Mouse (Mus musculus): ENCODE results near the gene Xlr4b. TPM values are rescaled to one million over a fixed set of nuclear protein-coding genes. Genes with fewer than 3 reads are reported as not detected.

Xlr4b gene
- total RNA-seq (2023), result 10 to 100 TPM; 21.7 to 36.8 TPM

DNA sequence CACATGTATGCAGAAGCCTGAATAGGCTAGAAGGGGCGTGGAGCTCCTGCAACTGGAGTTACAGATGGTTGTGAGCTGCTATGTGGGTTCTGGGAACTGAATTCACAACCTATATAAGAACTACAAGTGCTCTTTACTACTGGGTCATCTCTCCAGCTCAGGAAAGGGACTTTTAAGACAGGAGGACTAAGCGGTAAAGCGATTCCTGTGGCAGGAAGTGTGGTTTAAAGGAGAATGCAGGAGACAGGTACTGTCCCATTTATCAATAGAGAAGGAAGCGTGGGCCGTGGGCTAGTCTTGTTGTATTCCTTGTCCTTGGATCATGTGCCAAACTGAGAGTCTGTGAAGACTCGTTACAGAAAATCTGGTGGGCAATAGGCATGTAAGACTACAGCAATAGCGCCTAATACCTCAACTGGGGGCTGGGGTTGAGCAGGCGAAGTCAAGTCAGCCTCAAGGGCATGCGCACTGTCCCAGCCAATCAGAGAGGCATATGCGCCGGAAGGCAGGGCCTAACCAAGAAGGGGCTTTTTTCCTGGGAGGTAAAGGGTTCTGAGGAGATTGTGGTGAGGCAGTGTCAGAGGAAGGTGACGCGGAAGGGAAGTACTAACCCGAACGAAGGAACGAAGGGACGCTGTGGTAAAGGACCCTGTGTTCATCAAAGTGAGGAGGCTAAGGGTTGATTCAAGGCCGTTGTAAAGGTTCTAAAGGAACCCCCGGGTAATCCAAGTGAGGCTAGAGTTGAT lies at the start of gene Xlr4b:
Gene Xlr4b, plus strand, starts transcription at position 515 of the 746 bp plus-strand sequence.

DNA sequence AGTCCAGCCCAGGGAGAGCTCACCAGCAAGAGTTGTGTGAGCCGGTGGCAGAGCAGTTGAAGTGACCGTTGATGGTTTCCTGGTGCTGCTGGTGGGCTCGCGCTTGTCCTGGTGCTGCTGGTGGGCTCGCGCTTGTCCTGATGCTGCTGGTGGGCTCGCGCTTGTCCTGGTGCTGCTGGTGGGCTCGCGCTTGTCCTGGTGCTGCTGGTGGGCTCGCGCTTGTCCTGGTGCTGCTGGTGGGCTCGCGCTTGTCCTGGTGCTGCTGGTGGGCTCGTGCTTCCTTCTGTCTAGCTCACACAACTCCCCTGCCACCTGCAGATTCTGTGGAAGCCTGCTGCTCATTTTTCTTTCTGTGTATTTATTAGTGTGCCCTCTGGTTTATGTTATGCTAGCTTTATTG lies 37.2 kb upstream of the Xlr4b start, which contains the start of gene Spin2d:
Gene Spin2d, minus strand, starts transcription at position 101 of the 400 bp plus-strand sequence.

GRCm38 (mm10) chrX:73191934-73192333 lies 22.2 kb upstream of the Xlr4b start, which contains the start of gene Xlr3b:
Gene Xlr3b, plus strand, starts transcription at chrX:73192207.

DNA sequence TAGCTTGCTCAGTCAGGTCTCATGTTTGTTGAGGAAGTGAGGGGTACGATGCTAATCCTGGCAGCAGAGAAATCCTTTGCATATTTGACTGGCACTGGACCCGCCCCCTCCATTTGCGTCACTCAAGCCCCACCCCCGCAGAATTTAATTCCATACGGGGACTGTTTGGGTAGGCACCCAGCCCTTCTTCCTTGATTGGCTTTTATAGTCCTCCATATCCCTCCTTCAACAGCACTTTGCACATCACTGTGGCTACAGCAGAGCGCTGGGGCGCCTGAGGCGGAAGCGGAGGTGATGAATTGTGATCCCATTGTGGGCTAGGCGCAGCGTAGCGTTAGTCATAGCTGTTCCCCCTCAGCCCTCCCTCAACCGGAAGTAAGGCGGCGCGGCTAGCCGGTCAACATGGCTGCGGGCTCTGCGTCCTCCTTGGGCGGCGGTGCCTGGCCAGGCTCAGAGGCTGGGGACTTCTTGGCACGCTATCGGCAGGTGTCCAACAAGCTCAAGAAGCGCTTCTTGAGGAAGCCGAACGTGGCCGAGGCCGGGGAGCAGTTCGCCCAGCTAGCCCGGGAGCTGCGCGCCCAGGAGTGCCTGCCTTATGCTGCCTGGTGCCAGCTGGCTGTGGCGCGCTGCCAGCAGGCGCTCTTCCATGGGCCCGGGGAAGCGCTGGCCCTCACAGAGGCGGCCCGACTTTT lies 13.9 kb downstream of the Xlr4b start, which contains the start of gene F8a:
Gene F8a, plus strand, starts transcription at position 378 of the 692 bp plus-strand sequence.

GRCm38 (mm10) chrX:73242821-73243325 lies 28.7 kb downstream of the Xlr4b start, which contains the start of gene Xlr4c:
Gene Xlr4c, minus strand, starts transcription at chrX:73243130.

GRCm38 (mm10) chrX:73265270-73265669 lies 51.1 kb downstream of the Xlr4b start, which contains the start of gene Xlr3c:
Gene Xlr3c, minus strand, starts transcription at chrX:73265390.

Other genes with a start within 250 kb of the Xlr4b start
- not detected for gene Zfp185, start 227.0 kb upstream of the Xlr4b start, total RNA-seq (2023)
- 1 to 10 TPM in 1 of 2 experiments, under 1 TPM in 1; 0.75 to 2.1 TPM for gene Pnma5, start 177.2 kb upstream of the Xlr4b start, total RNA-seq (2023)
- gene Pnma3, start 149.5 kb upstream of the Xlr4b start, total RNA-seq (2023), result not detected
- gene Xlr4a, start 131.9 kb upstream of the Xlr4b start, total RNA-seq (2023), result 10 to 100 TPM in 1 of 2 experiments, 1 to 10 TPM in 1; 3.6 to 16.1 TPM
- gene Xlr3a, start 117.2 kb upstream of the Xlr4b start, total RNA-seq (2023), result 1 to 10 TPM in 1 of 2 experiments, not detected in 1; 2.1 TPM
- gene Gm14685, start 97.3 kb upstream of the Xlr4b start, total RNA-seq (2023), result under 1 TPM; 0.17 to 0.21 TPM
- gene Xlr5b, start 65.5 kb upstream of the Xlr4b start, total RNA-seq (2023), result not detected
- gene DXBay18, start 64.9 kb upstream of the Xlr4b start, total RNA-seq (2023), result not detected
- not detected for gene Spin2d, start 37.3 kb upstream of the Xlr4b start, total RNA-seq (2023)
- 10 to 100 TPM in 1 of 2 experiments, 1 to 10 TPM in 1; 5.9 to 24.8 TPM for gene Xlr3b, start 22.1 kb upstream of the Xlr4b start, total RNA-seq (2023)
- 10 to 100 TPM; 11.0 to 12.9 TPM for gene F8a, start 14.0 kb downstream of the Xlr4b start, total RNA-seq (2023)
- gene Xlr4c, start 28.8 kb downstream of the Xlr4b start, total RNA-seq (2023), result 10 to 100 TPM in 1 of 2 experiments, 1 to 10 TPM in 1; 3.9 to 15.2 TPM
- not detected for gene Xlr3c, start 51.1 kb downstream of the Xlr4b start, total RNA-seq (2023)
- not detected for gene Xlr5a, start 78.6 kb downstream of the Xlr4b start, total RNA-seq (2023)
- gene Xlr5c, start 78.6 kb downstream of the Xlr4b start, total RNA-seq (2023), result not detected
- gene Gm45015, start 122.5 kb downstream of the Xlr4b start, total RNA-seq (2023), result not detected
- 10 to 100 TPM; 33.6 to 35.4 TPM for gene Zfp275, start 128.3 kb downstream of the Xlr4b start, total RNA-seq (2023)
- not detected for gene Gm18336, start 184.4 kb downstream of the Xlr4b start, total RNA-seq (2023)
- gene Zfp92, start 196.8 kb downstream of the Xlr4b start, total RNA-seq (2023), result not detected
- not detected for gene Trex2, start 221.0 kb downstream of the Xlr4b start, total RNA-seq (2023)
- 10 to 100 TPM; 20.0 to 20.1 TPM for gene Haus7, start 244.7 kb downstream of the Xlr4b start, total RNA-seq (2023)

Measured in B cell, adult 67 days (primary cell).